Mouse (Mus musculus) heart, adult 2 months (tissue): ENCODE results near the gene Tor3a.

Experiments used
- CTCF ChIP-seq: fragments of 200-600 bp; IDR thresholded peaks from 2 replicates; pipeline ENCODE4 v1.8.1; 2022; ENCODE audit warnings: antibody characterized with exemption, mild to moderate bottlenecking, moderate library complexity
- POLR2A ChIP-seq: fragments of 200-500 bp; IDR thresholded peaks from 2 replicates; pipeline ENCODE4 v1.6.1; 2011; ENCODE audit warnings: mild to moderate bottlenecking, low read depth, low read length, control low read depth; ENCODE audit not compliant: insufficient read depth

DNA sequence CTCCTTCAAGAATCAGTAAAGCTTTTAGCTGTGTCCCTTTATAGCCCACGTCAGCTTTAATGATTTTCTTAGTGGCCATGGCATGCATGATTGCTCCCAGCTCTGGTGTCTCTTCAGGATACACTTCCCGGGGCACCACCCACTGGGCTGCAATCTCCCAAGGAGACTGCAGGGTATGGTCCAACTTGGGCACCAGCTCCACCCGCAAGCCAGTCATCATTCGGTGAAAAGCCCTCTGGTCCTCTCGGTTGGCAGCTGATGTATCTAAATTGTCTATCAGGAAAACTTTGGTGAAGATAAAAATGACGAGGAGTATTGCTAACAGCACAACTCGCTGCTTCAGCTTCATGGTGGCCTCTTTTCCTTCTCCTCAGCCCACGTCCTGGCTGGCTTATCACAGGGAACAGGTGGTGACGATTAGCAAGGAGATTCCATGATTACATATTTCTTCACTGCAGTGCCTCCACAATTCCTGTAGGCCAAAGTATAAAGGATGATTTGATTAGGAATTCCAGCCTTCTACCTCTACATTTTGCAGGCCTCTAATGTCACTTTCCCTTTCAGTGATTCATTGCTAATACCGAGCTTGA is 31.6 kb upstream of the Tor3a start:
- TF ChIP-seq CTCF (no peak), POLR2A (no peak)
